Mouse (Mus musculus) G1E (cell line): ENCODE data around the gene Pask.

Experiments used
- CTCF ChIP-seq: IDR thresholded peaks from 2 replicates; pipeline ENCODE4 v1.5.1; 2012; ENCODE audit warnings: low read depth, low read length, inconsistent platforms, mixed read lengths
- GATA1 ChIP-seq: IDR thresholded peaks from 2 replicates; pipeline ENCODE4 v1.6.1; 2012; ENCODE audit warnings: borderline replicate concordance, low read length, inconsistent platforms, mixed read lengths
- POLR2AphosphoS5 ChIP-seq: IDR thresholded peaks from 2 replicates; pipeline ENCODE4 v1.6.1; 2012; ENCODE audit warnings: low read depth, low read length, inconsistent platforms; ENCODE audit not compliant: insufficient replicate concordance
- TAL1 ChIP-seq: conservative IDR thresholded peaks from 2 replicates; pipeline ENCODE4 v1.6.1; 2012; ENCODE audit warnings: low read depth, low read length, inconsistent platforms, mixed read lengths

GRCm38 (mm10) chr1:93305581-93306337, 37.5 kb downstream of the Pask start, which contains the start of gene Mterf4:
- TF ChIP-seq CTCF = no peak
- no peak for TF ChIP-seq TAL1
- TF ChIP-seq GATA1 = no peak
- 0 out of 2 replicates have a peak, but pooled peaks have one; percentile 64 for TF ChIP-seq POLR2AphosphoS5
